Mouse (Mus musculus): Measurements from ENCODE around the gene Cdk4. TPM values are rescaled to one million over a fixed set of nuclear protein-coding genes. Genes with fewer than 3 reads are reported as not detected.
"Not testable (repeated sequence)": the region's sequence is repeated elsewhere in the genome, so short reads cannot be mapped to it uniquely, and the experiment has no call there.

Gene Cdk4
- total RNA-seq, 2 experiments from 2014 or later = 122 to 147 TPM

- peak; percentile 79 for DNase-seq
Measured at GRCm38 (mm10) chr10:127058161-127058560, 5.2 kb upstream of the Cdk4 start.

- no peak for DNase-seq
Measured at GRCm38 (mm10) chr10:127058708-127059107, 4.6 kb upstream of the Cdk4 start.

- no peak for DNase-seq
Measured at GRCm38 (mm10) chr10:127059174-127059967, 4.0 kb upstream of the Cdk4 start.

- no peak for DNase-seq
Measured at GRCm38 (mm10) chr10:127059968-127060916, 3.1 kb upstream of the Cdk4 start, which contains the start of gene March9. Gene March9, minus strand, starts transcription at chr10:127060184.

GRCm38 (mm10) chr10:127061085-127061484, 2.2 kb upstream of the Cdk4 start:
- DNase-seq = no peak

- DNase-seq = no peak
Measured at GRCm38 (mm10) chr10:127061513-127061912, 1.8 kb upstream of the Cdk4 start.

GRCm38 (mm10) chr10:127062101-127062500, 1.2 kb upstream of the Cdk4 start:
- DNase-seq = not testable (repeated sequence)

GRCm38 (mm10) chr10:127062503-127062902, 831 bp upstream of the Cdk4 start:
- no peak for DNase-seq

- DNase-seq = no peak
Measured at GRCm38 (mm10) chr10:127063913-127064870, 858 bp downstream of the Cdk4 start.

GRCm38 (mm10) chr10:127065981-127066380, 2.6 kb downstream of the Cdk4 start:
- no peak for DNase-seq

- DNase-seq = no peak
Measured at GRCm38 (mm10) chr10:127066519-127067018, 3.2 kb downstream of the Cdk4 start.

GRCm38 (mm10) chr10:127068360-127069038, 5.2 kb downstream of the Cdk4 start:
- DNase-seq = no peak

GRCm38 (mm10) chr10:127069281-127070189, 6.2 kb downstream of the Cdk4 start:
- DNase-seq = no peak

GRCm38 (mm10) chr10:127070190-127071121, 7.1 kb downstream of the Cdk4 start, which contains the start of gene Tspan31:
Gene Tspan31, minus strand, starts transcription at chr10:127070264.
- peak; percentile 74 for DNase-seq

- DNase-seq = no peak
Measured at GRCm38 (mm10) chr10:127071203-127071602, 7.9 kb downstream of the Cdk4 start.

- not testable (repeated sequence) for DNase-seq
Measured at GRCm38 (mm10) chr10:127072270-127072669, 8.9 kb downstream of the Cdk4 start.

GRCm38 (mm10) chr10:127072969-127073368, 9.6 kb downstream of the Cdk4 start:
- not testable (repeated sequence) for DNase-seq

- DNase-seq = no peak
Measured at GRCm38 (mm10) chr10:127073981-127074380, 10.6 kb downstream of the Cdk4 start.

All from gastrocnemius, postnatal 10 days (tissue).